Mouse (Mus musculus) stomach, embryonic 16.5 days (tissue): ENCODE data around the gene Cenpu. TPM values are rescaled to one million over a fixed set of nuclear protein-coding genes. Genes with fewer than 3 reads are reported as not detected.

Source experiments
- ATAC-seq: fragments of 200-750 bp; cut with Nextera tagmentation; 2 replicates; pipeline ENCODE4 v1.8.0; 2017; ENCODE audit warnings: moderate number of reproducible peaks, moderate TSS enrichment; ENCODE audit not compliant: insufficient read depth, low FRiP score
- H3K27ac ChIP-seq: fragments of 300-500 bp; sonication (generic); 2 replicates; pipeline ENCODE4 v1.5.1; 2014; ENCODE audit warnings: low read length
- H3K27me3 ChIP-seq: fragments of 300-500 bp; sonication (generic); 2 replicates; pipeline ENCODE4 v1.6.1; 2014; ENCODE audit warnings: low read length, control low read depth, mixed read lengths; ENCODE audit not compliant: control insufficient read depth, insufficient read depth
- H3K36me3 ChIP-seq: fragments of 300-500 bp; sonication (generic); 2 replicates; pipeline ENCODE4 v1.6.1; 2014; ENCODE audit warnings: low read length; ENCODE audit not compliant: control insufficient read depth, insufficient read depth
- H3K4me1 ChIP-seq: fragments of 300-500 bp; sonication (generic); 2 replicates; pipeline ENCODE4 v1.6.1; 2014; ENCODE audit warnings: low read length, control low read depth, mixed read lengths; ENCODE audit not compliant: control insufficient read depth, insufficient read depth
- H3K4me2 ChIP-seq: fragments of 300-500 bp; sonication (generic); 2 replicates; pipeline ENCODE4 v1.6.1; 2014; ENCODE audit warnings: low read depth, low read length, mixed read lengths
- H3K4me3 ChIP-seq: fragments of 300-500 bp; sonication (generic); replicated peaks from 2 replicates; pipeline ENCODE4 v1.5.1; 2014; ENCODE audit warnings: mild to moderate bottlenecking, low read length
- H3K9ac ChIP-seq: fragments of 300-500 bp; sonication (generic); 2 replicates; pipeline ENCODE4 v1.6.1; 2014; ENCODE audit warnings: low read length
- H3K9me3 ChIP-seq: fragments of 300-500 bp; sonication (generic); replicated peaks from 2 replicates; pipeline ENCODE4 v1.6.1; 2016; ENCODE audit warnings: low read length, control low read depth; ENCODE audit not compliant: control insufficient read depth
- WGBS: fragments of 180-500 bp; shearing (Covaris S2); extraction: QIAGEN DNeasy Blood & Tissue Kit; methylation state at CpG from one replicate; pipeline ENCODE4 v1.1.7; 2014; 5-methylcytosine and 5-hydroxymethylcytosine counted together
- polyA plus RNA-seq: library from polyadenylated mRNA; unstranded; fragments of >200 nt; fragmentation: Nextera tagmentation; extraction: Ambion mirVana; gene quantifications from 2 replicates; pipeline ENCODE4 v1.2.1, GENCODE M21; 2015

The Cenpu gene
- polyA plus RNA-seq, 1 experiment from 2014 or later: 15.1 TPM

DNA sequence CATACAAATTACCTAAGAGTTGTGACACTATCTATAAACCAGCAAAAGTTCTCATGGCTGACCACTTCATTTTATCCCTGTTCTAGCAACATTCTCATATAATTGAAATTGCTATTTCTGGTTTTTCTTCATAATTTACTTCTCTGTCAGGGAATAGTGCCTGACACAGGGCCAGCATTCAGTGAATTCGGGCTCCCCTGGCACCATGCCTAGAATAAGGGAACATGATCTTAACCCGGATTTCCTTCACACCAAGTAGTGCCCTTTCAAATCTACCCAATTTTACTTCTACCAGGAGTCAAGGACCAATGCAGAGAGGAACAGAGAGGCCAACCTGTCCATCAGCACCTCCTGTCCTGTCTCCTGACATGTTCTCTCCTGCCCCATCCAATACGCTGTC is 33.7 kb downstream of the Cenpu start:
- no peaks in the 10 kb centered on the region for H3K9me3 ChIP-seq
- no peak overlapping the region for H3K27ac ChIP-seq
- no peak overlapping the region for H3K4me3 ChIP-seq
- no peak for ATAC-seq
- no peak overlapping the region for H3K4me2 ChIP-seq
- H3K4me1 ChIP-seq: no peaks in the 10 kb centered on the region
- no peaks in the 10 kb centered on the region for H3K27me3 ChIP-seq
- WGBS: 70% methylated on average over 3 of the region's 3 CpGs
- H3K9ac ChIP-seq: no peak overlapping the region
- H3K36me3 ChIP-seq: no peaks in the 10 kb centered on the region

DNA sequence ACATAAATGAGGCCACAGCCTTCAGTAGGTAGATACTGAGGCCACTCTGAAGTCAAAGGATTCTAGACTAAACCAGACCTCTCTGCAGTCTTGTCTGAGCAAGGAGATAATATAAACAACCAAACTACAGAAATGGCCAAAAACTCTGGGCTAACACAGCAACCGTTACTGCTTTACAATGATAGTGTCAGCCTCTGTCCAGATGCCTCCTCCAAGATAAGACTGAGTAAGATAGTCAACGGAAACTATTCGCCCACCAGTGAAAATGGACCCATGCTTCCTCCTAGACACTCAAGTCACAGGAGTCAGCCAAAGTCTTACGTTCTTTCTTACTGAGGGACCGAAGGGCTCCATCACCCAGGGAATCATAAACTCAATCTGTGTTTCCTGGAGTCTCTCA is 36.1 kb downstream of the Cenpu start:
- Histone ChIP-seq H3K27me3 (no peaks in the 10 kb centered on the region), H3K4me2 (no peak overlapping the region), H3K4me1 (no peaks in the 10 kb centered on the region), H3K36me3 (no peaks in the 10 kb centered on the region), H3K9ac (no peak overlapping the region), H3K4me3 (no peak overlapping the region), H3K27ac (no peak overlapping the region), H3K9me3 (no peaks in the 10 kb centered on the region)
- ATAC-seq: no peak
- 81% methylated on average over 5 of the region's 5 CpGs for WGBS

DNA sequence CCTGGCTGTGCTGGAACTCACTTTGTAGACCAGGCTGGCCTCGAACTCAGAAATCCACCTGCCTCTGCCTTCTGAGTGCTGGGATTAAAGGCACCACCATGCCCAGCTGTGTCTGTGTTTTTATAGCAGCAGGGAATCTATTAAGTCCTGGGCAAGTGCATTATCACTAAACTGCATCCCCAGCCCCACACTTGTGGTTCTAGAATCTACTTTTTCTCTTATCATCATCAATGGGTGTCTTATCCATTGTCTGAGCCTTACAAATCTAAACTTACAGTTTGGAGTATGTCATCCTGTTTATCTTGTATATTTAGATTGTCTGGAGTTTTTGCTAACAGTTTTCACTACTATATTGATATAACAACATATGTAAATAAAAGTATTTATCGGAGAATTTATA is 36.8 kb downstream of the Cenpu start:
- no peaks in the 10 kb centered on the region for H3K9me3 ChIP-seq
- H3K36me3 ChIP-seq: no peaks in the 10 kb centered on the region
- H3K4me3 ChIP-seq: no peak overlapping the region
- 88% methylated on average over 2 of the region's 2 CpGs for WGBS
- no peak overlapping the region for H3K4me2 ChIP-seq
- no peak overlapping the region for H3K27ac ChIP-seq
- ATAC-seq: no peak
- H3K9ac ChIP-seq: no peak overlapping the region
- H3K4me1 ChIP-seq: no peaks in the 10 kb centered on the region
- no peaks in the 10 kb centered on the region for H3K27me3 ChIP-seq

DNA sequence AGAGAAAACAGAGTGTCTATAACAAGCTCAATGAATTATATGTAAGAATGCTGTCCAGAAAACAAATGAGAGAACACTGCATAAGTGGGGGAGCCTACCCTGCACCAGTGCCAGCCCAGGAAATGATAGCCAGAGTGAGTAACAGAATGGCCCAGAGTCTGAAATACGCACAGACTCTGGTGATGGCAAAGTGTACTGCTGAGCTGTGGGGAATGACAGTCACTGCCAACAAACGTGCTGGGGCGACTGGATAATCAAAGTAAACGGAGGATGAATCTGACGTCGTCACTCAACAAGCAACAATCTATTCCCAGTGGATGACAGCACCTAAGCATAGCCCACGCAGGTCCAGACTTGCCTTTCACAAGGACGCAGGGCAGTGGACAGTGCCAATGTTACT is 41.2 kb downstream of the Cenpu start:
- Histone ChIP-seq H3K9me3 (no peaks in the 10 kb centered on the region), H3K36me3 (no peaks in the 10 kb centered on the region), H3K4me2 (no peak overlapping the region), H3K4me1 (no peaks in the 10 kb centered on the region), H3K4me3 (no peak overlapping the region), H3K27ac (no peak overlapping the region), H3K27me3 (no peaks in the 10 kb centered on the region), H3K9ac (no peak overlapping the region)
- 75% methylated on average over 8 of the region's 8 CpGs for WGBS
- ATAC-seq: no peak

DNA sequence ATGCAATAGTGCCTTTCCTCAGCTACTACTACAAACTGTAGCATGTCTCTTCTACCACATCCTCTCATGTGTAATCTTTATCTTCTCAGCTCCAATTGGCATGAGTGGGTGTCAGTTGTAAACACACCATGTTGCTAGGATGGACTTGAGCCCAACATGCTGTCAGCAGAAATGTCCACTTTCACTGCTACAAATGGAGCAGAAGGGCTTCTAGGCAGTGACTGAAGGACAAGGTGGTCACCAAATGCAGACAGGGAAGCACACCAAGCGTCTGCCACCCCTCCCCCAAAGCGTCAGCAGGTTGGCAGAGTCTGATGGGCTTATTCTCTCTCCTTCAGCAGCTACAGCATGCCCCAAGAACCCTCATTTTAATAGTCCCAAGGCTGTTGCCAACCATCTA is 41.9 kb downstream of the Cenpu start:
- no peaks in the 10 kb centered on the region for H3K27me3 ChIP-seq
- H3K36me3 ChIP-seq: no peaks in the 10 kb centered on the region
- H3K4me1 ChIP-seq: no peaks in the 10 kb centered on the region
- no peak overlapping the region for H3K27ac ChIP-seq
- H3K4me3 ChIP-seq: no peak overlapping the region
- no peak overlapping the region for H3K4me2 ChIP-seq
- no peak for ATAC-seq
- WGBS: 85% methylated on average over 2 of the region's 2 CpGs
- H3K9me3 ChIP-seq: no peaks in the 10 kb centered on the region
- no peak overlapping the region for H3K9ac ChIP-seq

DNA sequence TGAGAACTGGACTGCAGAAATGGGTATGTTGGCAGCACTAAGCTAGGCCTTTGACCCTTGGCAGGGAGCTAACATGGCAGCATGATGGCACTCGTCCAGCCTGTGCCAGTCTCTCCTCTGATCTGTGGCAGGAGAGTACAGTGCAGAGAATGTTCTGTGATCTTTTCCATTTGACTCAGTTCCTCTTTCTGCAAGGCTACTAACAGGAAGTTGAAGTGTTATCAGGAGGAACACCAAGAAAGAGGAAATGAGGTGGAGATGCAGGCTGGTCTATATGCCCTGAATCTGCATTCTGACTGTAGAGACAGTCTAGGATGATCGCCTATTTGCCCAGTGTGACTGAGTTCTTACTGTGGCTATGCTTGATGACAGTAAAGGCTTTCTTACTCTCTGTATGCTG is 43.8 kb downstream of the Cenpu start:
- ATAC-seq: no peak
- 88% methylated on average over 2 of the region's 2 CpGs for WGBS

DNA sequence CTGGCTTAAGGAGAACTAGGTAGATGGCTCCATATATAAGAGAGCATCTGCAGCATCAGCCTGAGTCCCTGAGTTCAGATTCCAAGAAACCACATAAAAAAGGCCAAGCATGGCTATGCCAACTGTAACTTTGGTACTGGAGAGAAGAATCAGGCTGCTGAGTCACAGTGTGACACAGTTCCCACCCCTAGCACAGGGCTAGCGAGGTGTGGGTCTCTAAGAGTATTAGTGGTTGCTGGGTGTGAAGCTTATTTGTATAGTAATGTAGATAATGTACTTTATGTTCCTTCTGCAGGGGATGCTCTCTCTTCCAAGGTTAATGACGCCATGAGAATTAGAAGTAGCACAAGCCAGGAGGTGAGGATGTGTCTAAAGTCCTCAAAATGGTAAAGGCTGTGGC is 44.7 kb downstream of the Cenpu start:
- H3K4me1 ChIP-seq: no peaks in the 10 kb centered on the region; the same call in 1 of the 2 replicates
- no peak for ATAC-seq
- no peak overlapping the region for H3K27ac ChIP-seq
- no peak overlapping the region for H3K9ac ChIP-seq
- no peak overlapping the region for H3K4me3 ChIP-seq
- no peaks in the 10 kb centered on the region for H3K9me3 ChIP-seq
- no peaks in the 10 kb centered on the region for H3K27me3 ChIP-seq
- H3K4me2 ChIP-seq: no peak overlapping the region
- H3K36me3 ChIP-seq: no peaks in the 10 kb centered on the region
- WGBS: 78% methylated on average over 2 of the region's 2 CpGs

More for the DNA sequence above, 43.8 kb downstream of the Cenpu start:
- Histone ChIP-seq H3K9me3 (no peaks in the 10 kb centered on the region), H3K9ac (no peak overlapping the region), H3K27ac (no peak overlapping the region), H3K4me1 (no peaks in the 10 kb centered on the region), H3K4me3 (no peak overlapping the region), H3K36me3 (no peaks in the 10 kb centered on the region), H3K4me2 (no peak overlapping the region), H3K27me3 (no peaks in the 10 kb centered on the region)

DNA sequence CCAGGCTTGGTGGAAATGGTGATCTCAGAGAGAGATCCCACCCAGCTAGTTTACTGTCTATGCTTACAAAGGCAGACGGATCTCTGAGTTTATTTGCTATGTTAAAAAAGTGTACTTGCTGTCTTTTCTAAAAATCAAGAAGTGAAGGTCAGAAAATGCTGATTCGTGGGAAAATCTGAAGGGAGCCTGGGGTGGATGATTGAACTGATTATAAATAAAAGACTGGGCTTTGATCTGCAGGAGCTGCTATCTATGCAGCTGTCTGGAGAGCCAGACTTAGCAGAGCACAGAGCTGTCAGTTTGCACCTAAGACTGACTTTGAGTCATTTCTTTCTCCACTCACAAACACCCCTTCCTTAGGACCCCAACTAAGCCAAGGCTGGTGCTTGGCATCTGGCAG is 45.6 kb downstream of the Cenpu start:
- Histone ChIP-seq H3K4me3 (no peak overlapping the region), H3K36me3 (no peaks in the 10 kb centered on the region), H3K27ac (no peak overlapping the region), H3K27me3 (no peaks in the 10 kb centered on the region), H3K9ac (no peak overlapping the region), H3K4me2 (no peak overlapping the region), H3K9me3 (no peaks in the 10 kb centered on the region), H3K4me1 (no peaks in the 10 kb centered on the region; the same call in 1 of the 2 replicates)
- 41% methylated on average over 2 of the region's 2 CpGs for WGBS
- ATAC-seq: no peak

DNA sequence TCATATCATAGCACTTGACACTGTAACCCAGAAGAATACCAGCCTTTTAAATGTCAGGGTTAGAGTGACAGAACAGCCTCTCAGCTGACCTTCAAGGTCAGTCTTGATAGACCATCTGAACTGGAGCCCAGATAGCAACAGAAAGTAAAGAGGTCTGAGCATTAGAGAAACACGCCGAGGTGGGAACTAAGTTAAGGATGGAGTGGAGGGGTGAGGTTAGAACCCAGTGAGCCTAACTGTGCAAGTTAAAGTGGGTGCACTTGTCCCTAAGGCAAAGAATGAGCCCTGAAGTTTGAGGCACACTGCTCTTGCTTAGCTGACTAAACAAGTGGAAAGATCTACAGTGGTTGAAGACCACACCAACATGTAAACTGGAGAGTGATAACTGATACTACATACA is 46.3 kb downstream of the Cenpu start:
- Histone ChIP-seq H3K4me2 (no peak overlapping the region), H3K4me1 (no peaks in the 10 kb centered on the region; the same call in 1 of the 2 replicates), H3K9me3 (no peaks in the 10 kb centered on the region), H3K27ac (no peak overlapping the region), H3K4me3 (no peak overlapping the region), H3K36me3 (no peaks in the 10 kb centered on the region), H3K9ac (no peak overlapping the region), H3K27me3 (no peaks in the 10 kb centered on the region)
- 78% methylated on average over 2 of the region's 2 CpGs for WGBS
- no peak for ATAC-seq

DNA sequence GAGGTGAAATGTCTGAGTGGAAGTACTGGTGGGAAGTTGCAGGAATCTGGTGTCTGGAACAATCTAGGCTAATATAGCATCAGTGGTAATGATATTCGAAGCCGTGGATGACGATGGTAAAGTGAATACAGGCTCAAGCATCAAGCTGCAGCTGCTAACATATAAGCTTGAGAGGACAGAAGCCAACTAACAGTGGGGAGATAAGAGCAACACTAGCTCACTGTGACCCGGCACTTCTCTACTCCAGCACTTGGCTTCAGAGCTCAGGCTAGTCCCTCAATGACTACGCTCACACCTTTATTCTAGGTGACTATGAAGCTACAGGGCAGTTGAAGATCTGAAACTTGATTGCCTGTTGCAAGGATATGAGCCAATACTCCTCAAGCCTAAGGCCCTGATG is 46.9 kb downstream of the Cenpu start:
- no peak overlapping the region for H3K27ac ChIP-seq
- WGBS: 92% methylated on average over 5 of the region's 5 CpGs

More for the DNA sequence above, 46.9 kb downstream of the Cenpu start:
- no peak overlapping the region for H3K4me3 ChIP-seq
- no peaks in the 10 kb centered on the region for H3K36me3 ChIP-seq
- H3K9me3 ChIP-seq: no peaks in the 10 kb centered on the region
- no peaks in the 10 kb centered on the region; the same call in 1 of the 2 replicates for H3K4me1 ChIP-seq
- ATAC-seq: no peak
- H3K27me3 ChIP-seq: no peaks in the 10 kb centered on the region
- no peak overlapping the region for H3K9ac ChIP-seq
- no peak overlapping the region for H3K4me2 ChIP-seq
